Mouse (Mus musculus) adrenal gland, adult (tissue): Measurements from ENCODE around the gene Wdr74.
A peak's percentile ranks its signal among the peaks of the same experiment; 100 is the strongest.

Experiments used
- DNase-seq, 2 experiments: peaks; one replicate each; pipeline ENCODE4 v3.0.0; 2022 to 2023; ENCODE audit warnings: low spot score in 1 of 2; ENCODE audit not compliant: inconsistent age in 2 of 2

Gene Wdr74

GRCm38 (mm10) chr19:8741243-8741869 lies 5.7 kb downstream of the Wdr74 start, which contains the start of gene Stx5a:
Gene Stx5a (plus strand): TSS chr19:8741413.
- peak; percentile 97 to 99 for DNase-seq

- DNase-seq, result peak in 1 of 2 experiments; percentile 44
Measured at GRCm38 (mm10) chr19:8742176-8742575, 6.5 kb downstream of the Wdr74 start.

GRCm38 (mm10) chr19:8745382-8745781 lies 9.8 kb downstream of the Wdr74 start:
- peak in 1 of 2 experiments; percentile 53 for DNase-seq

GRCm38 (mm10) chr19:8747368-8747767 lies 11.7 kb downstream of the Wdr74 start:
- DNase-seq, result no peak

- no peak for DNase-seq
Measured at GRCm38 (mm10) chr19:8755652-8756051, 20.0 kb downstream of the Wdr74 start.

GRCm38 (mm10) chr19:8756635-8757387 lies 21.2 kb downstream of the Wdr74 start, which contains the start of gene Nxf1:
Gene Nxf1 (plus strand): TSS chr19:8757073.
- peak; percentile 94 to 97 for DNase-seq

- DNase-seq, result no peak
Measured at GRCm38 (mm10) chr19:8757471-8757998, 21.9 kb downstream of the Wdr74 start.

GRCm38 (mm10) chr19:8758899-8759298 lies 23.3 kb downstream of the Wdr74 start:
- no peak for DNase-seq

GRCm38 (mm10) chr19:8760757-8761156 lies 25.1 kb downstream of the Wdr74 start:
- no peak for DNase-seq

- DNase-seq, result no peak
Measured at GRCm38 (mm10) chr19:8763276-8763675, 27.6 kb downstream of the Wdr74 start.

GRCm38 (mm10) chr19:8765562-8765961 lies 29.9 kb downstream of the Wdr74 start:
- DNase-seq, result no peak

GRCm38 (mm10) chr19:8770567-8771270 lies 35.1 kb downstream of the Wdr74 start, which contains the start of gene Tmem223:
Gene Tmem223 (plus strand): TSS chr19:8770996.
- peak; percentile 86 to 95 for DNase-seq

GRCm38 (mm10) chr19:8772996-8773395 lies 37.4 kb downstream of the Wdr74 start:
- DNase-seq, result no peak

GRCm38 (mm10) chr19:8773409-8773808 lies 37.8 kb downstream of the Wdr74 start:
- peak in 1 of 2 experiments; percentile 54 for DNase-seq

- DNase-seq, result peak; percentile 96 to 99
Measured at GRCm38 (mm10) chr19:8774086-8774835, 38.6 kb downstream of the Wdr74 start, which contains the start of gene Tmem179b. Gene Tmem179b (minus strand): TSS chr19:8774467.

- peak; percentile 61 to 82 for DNase-seq
Measured at GRCm38 (mm10) chr19:8774951-8775421, 39.4 kb downstream of the Wdr74 start.

GRCm38 (mm10) chr19:8786008-8786781 lies 50.6 kb downstream of the Wdr74 start, which contains the start of gene Taf6l:
Gene Taf6l (minus strand): TSS chr19:8786417.
- peak; percentile 93 to 97 for DNase-seq

GRCm38 (mm10) chr19:8788521-8788920 lies 52.9 kb downstream of the Wdr74 start:
- no peak for DNase-seq

- DNase-seq, result peak in 1 of 2 experiments; percentile 47
Measured at GRCm38 (mm10) chr19:8789171-8789570, 53.5 kb downstream of the Wdr74 start.
